In the genomic region with DNA sequence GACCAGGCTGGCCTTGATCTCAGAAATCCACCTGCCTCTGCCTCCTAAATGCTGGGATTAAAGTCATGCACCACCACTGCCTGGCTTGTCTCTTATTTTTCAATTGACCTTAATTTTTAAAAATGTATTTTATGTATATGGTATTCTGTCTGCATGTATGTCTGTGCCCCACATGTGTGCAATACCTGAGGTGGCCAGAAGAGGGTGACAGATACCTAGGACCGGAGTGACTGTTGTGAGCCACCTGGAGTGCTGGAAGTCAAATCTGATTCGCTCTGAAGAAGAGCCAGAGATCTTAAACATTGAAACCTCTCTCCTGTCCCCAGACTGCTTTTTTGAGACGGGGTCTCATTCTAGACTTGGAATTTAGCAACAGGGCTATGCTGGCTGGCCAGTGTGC, we compare ENCODE assay signal across 13 mouse cellular contexts. TPM values are rescaled to one million over a fixed set of nuclear protein-coding genes. Genes with fewer than 3 reads are reported as not detected.
DNase-seq lines count a peak whose midpoint lies in the region; TF ChIP-seq lines count a peak whose summit lies in the region.
"Had no signal": no experiment of that assay in that cellular context is flagged by ENCODE, and none has a peak within 500 bp of the region (broad histone marks: within the 10 kb centered on the region; RNA-seq: fewer than 3 reads in every experiment).

No protein-coding gene starts in this region.

- no peak overlapping the region for H3K27ac ChIP-seq in left cerebral cortex, adult 2 months
- no peak overlapping the region for H3K27ac ChIP-seq in ES-E14 (ENCODE audit: insufficient read depth, low read depth, low read length, poor library complexity, severe bottlenecking)
- H3K27ac ChIP-seq: embryonic facial prominence, embryonic 12.5 days; hindbrain, embryonic 15.5 days had no signal

- H3K4me1 ChIP-seq in ES-E14 (ENCODE audit: control insufficient read depth in 2 of 2, insufficient read depth in 2 of 2, low read length in 2 of 2, poor library complexity in 1 of 2) = no peaks in the 10 kb centered on the region
- H3K4me1 ChIP-seq: embryonic facial prominence, embryonic 12.5 days; hindbrain, embryonic 15.5 days; megakaryocyte, embryonic 14.5 days had no signal

- DNase-seq in left cerebral cortex, adult 2 months (ENCODE audit: extremely low spot score in 1 of 2, low spot score in 2 of 2) = no peak
- DNase-seq in left cerebral cortex, adult 11 months (ENCODE audit: low spot score) = no peak
- peak; percentile 63 for DNase-seq in ES-E14 (ENCODE audit: low read depth, low spot score)
- DNase-seq in c-Kit-positive CD71-positive TER-119-negative erythroid progenitor cells, embryonic 14.5 days (ENCODE audit: low read depth) = peak; percentile 49
- DNase-seq in spleen, postnatal 10 days (ENCODE audit: low spot score in 2 of 2) = peak; percentile 26 to 62
- no peak for DNase-seq in heart, postnatal 4 days
- DNase-seq in cerebellum, adult 18-20 months = no peak
- no peak for DNase-seq in cerebellum, adult 11 months
- DNase-seq: gastrocnemius, postnatal 14 days had no signal

- H3K36me3 ChIP-seq in ES-E14 (ENCODE audit: control insufficient read depth, insufficient read depth, low read length, poor library complexity, severe bottlenecking) = no peaks in the 10 kb centered on the region
- H3K36me3 ChIP-seq: embryonic facial prominence, embryonic 12.5 days; hindbrain, embryonic 15.5 days had no signal

- no peak overlapping the region for H3K9ac ChIP-seq in ES-E14 (ENCODE audit: insufficient read depth, low read depth, low read length, poor library complexity, severe bottlenecking)
- H3K9ac ChIP-seq: embryonic facial prominence, embryonic 12.5 days; hindbrain, embryonic 15.5 days had no signal

- H3K9me3 ChIP-seq in ES-E14 (ENCODE audit: control insufficient read depth, insufficient read depth, low read depth, low read length) = no peaks in the 10 kb centered on the region
- H3K9me3 ChIP-seq: embryonic facial prominence, embryonic 12.5 days; hindbrain, embryonic 15.5 days had no signal

- H3K4me3 ChIP-seq in left cerebral cortex, adult 2 months = no peak overlapping the region
- H3K4me3 ChIP-seq in ES-E14 (ENCODE audit: insufficient read depth in 1 of 2, low read depth in 1 of 2, low read length in 2 of 2, poor library complexity in 1 of 2, severe bottlenecking in 1 of 2) = no peak overlapping the region
- H3K4me3 ChIP-seq: embryonic facial prominence, embryonic 12.5 days; hindbrain, embryonic 15.5 days; megakaryocyte, embryonic 14.5 days had no signal

- TF ChIP-seq CTCF in left cerebral cortex, adult 2 months (IDR thresholded peaks at IDR 0.05) = peak; percentile 13

- in situ Hi-C loops in ES-E14 (cut with MboI; ENCODE audit: low sequenced_read_pairs in 2 of 2, unreplicated experiment in 2 of 2) = no loop called here

- intact Hi-C loops in left cerebral cortex, adult 2 months (cut with DNase I) = no loop called here

TF ChIP-seq in ES-E14, 5 proteins besides CTCF, POLR2A, EP300 and RAD21:
- TF ChIP-seq MAFK (IDR thresholded peaks at IDR 0.05; ENCODE audit: insufficient read depth, low read depth, low read length) (no peak), CHD2 (IDR thresholded peaks at IDR 0.05; ENCODE audit: low read depth, low read length) (no peak), ZNF384 (IDR thresholded peaks at IDR 0.05; ENCODE audit: low read depth, low read length) (no peak), ZC3H11A (IDR thresholded peaks at IDR 0.05; ENCODE audit: borderline replicate concordance, low read depth, low read length) (peak; percentile 73; the same call in 1 of the 2 replicates), HCFC1 (IDR thresholded peaks at IDR 0.05; ENCODE audit: borderline replicate concordance, insufficient read depth, low read length) (no peak)

RNA-seq across cellular contexts. Expression of a gene that starts 26.9 kb away (rescaled TPM):
- not detected for total RNA-seq in left cerebral cortex, adult 2 months (2021)
- 0.05 and 0.13 TPM in 2 replicates for total RNA-seq in ES-E14 (2012; rRNA removed)
- total RNA-seq in heart, postnatal 4 days (2021) = not detected
- total RNA-seq: gastrocnemius, postnatal 14 days; left cerebral cortex, postnatal 10 days had no signal

RNA-seq across cellular contexts. Expression of a gene that starts 33.0 kb away (rescaled TPM):
- total RNA-seq in left cerebral cortex, adult 2 months (2021) = 10 to 100 TPM; 16.2 to 17.5 TPM
- total RNA-seq in ES-E14 (2012; rRNA removed) = 34.8 and 35.9 TPM in 2 replicates
- 1 to 10 TPM; 6.3 to 7.0 TPM for total RNA-seq in heart, postnatal 4 days (2021)

RNA-seq across cellular contexts. Expression of a gene that starts 53.2 kb away (rescaled TPM):
- total RNA-seq in left cerebral cortex, adult 2 months (2021) = 10 to 100 TPM; 91.5 to 92.9 TPM
- total RNA-seq in ES-E14 (2012; rRNA removed) = 196 and 273 TPM in 2 replicates
- 100 to 1,000 TPM; 118 to 122 TPM for total RNA-seq in heart, postnatal 4 days (2021)

Comparison
In these comparisons a context has a peak if more than half of its experiments do, and no peak if none do; other contexts are left out.
1. DNase-seq: peak in ES-E14 (single experiment), c-Kit-positive CD71-positive TER-119-negative erythroid progenitor cells, embryonic 14.5 days (single experiment) and spleen, postnatal 10 days (2 of 2); none in left cerebral cortex, adult 2 months (0 of 2), left cerebral cortex, adult 11 months (single experiment), heart, postnatal 4 days (single experiment), cerebellum, adult 18-20 months (0 of 2) and cerebellum, adult 11 months (single experiment).